Mouse (Mus musculus): ENCODE measurements at regions not wholly inside any gene's neighbourhood (a gene's known extent, or its start where the extent isn't known, plus 50 kb on each side); places are given as distances from the start of the nearest gene placed in this dataset.

DNA sequence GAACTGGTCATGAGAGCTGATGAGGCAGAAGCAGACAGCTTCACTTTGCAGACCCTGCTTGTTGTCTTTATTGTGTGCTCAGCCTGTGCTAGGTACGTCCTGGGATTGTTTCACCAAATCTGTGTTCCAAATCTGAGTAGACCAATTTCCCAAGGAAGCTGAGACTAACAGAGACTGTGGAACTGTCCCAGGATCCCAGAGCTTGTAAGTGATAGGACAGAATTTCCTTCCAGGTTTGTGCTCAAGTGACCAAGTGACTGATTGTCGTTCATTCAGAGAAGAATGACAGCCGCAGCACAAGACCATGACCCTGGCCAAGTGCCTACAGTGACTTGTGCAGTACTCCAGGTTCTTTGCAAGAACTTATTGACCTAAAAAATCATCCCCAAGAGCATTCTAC, 269.9 kb upstream of the Arglu1 start:
- no peak for TF ChIP-seq POLR2A (IDR thresholded peaks at IDR 0.05; ENCODE audit: insufficient read depth, low read depth, low read length)
- no peak for TF ChIP-seq CTCF (IDR thresholded peaks at IDR 0.05)

Measured in heart, adult 2 months (tissue).